Mouse (Mus musculus) olfactory bulb, adult 2 months (tissue): Measurements from ENCODE around the gene Rab5b.

Experiments used
- CTCF ChIP-seq: fragments of 200-500 bp; IDR thresholded peaks from 2 replicates; pipeline ENCODE4 v1.5.1; 2012; ENCODE audit warnings: low read depth, mild to moderate bottlenecking, low read length, moderate library complexity; ENCODE audit not compliant: insufficient read depth
- POLR2A ChIP-seq: fragments of 200-500 bp; IDR thresholded peaks from 2 replicates; pipeline ENCODE4 v1.6.1; 2012; ENCODE audit warnings: mild to moderate bottlenecking, low read depth, low read length, moderate library complexity; ENCODE audit not compliant: insufficient read depth

GRCm38 (mm10) chr10:128744680-128745601, 48.9 kb upstream of the Rab5b start, which contains the start of gene Dgka:
- no peak for TF ChIP-seq CTCF
- no peak for TF ChIP-seq POLR2A
